Mouse (Mus musculus): ENCODE data around the gene Aar2.

DNA sequence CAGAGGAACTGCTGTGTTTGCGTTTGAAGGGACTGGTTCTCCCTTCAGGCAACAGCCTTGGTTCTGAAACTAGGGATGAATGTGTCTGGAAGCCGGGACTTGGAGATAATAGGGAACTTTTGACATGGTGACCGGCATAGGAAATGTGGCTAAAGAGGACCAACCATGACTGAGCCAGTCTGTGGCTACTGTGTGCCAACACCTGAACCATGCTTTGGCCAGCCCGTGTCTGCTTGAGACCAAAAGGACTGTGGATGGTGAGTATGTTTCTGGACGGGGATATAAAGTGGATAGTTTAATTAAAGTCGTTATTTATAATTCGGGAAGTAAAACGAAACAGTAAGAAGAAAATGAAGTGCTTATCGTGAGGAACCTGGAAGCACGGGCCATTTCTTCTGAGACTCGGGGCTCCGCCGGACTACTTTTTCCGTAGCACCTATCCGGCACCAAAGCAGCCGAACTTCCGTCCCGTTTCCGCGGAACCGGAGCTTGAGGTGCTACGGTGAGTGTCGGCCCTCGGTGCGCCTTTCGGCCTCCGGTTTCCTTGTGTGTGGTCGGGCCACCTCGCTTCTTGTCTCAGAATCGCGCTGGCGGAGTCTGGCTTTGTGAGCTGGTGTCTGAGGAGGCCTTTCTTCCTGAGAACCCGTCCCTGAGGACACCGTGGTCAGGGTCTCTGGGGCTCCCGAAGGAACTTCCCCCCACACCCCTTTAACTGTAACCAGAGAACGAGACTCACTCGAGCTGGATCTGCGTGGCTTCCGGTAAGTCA is at the start of gene Aar2:
- TF ChIP-seq EP300 (IDR thresholded peaks at IDR 0.05): no peak
- TF ChIP-seq CTCF (IDR thresholded peaks at IDR 0.05): no peak

All from lung, postnatal 0 days (tissue).